ENCODE assay signal across 8 mouse cellular contexts in the genomic region with DNA sequence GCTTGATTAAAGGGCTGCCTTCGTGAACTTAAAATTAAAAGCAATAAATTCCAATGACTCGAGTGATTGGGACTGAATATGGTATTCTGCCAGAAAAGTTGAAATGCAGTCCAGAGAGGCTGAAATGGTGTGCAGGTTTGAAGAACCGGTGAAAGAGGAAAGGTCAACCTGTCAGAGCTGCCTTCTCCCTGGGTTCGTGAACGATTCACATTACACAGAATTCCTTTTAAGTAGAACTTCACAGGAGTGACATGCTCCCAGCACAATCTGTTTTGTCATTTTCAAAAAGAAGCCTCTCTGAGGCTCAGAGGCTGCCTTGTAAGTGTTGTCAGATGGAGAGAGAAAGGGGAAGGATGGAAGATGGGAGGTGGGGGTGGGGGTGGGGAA. TPM values are rescaled to one million over a fixed set of nuclear protein-coding genes. Genes with fewer than 3 reads are reported as not detected.
A peak's percentile ranks its signal among the peaks of the same experiment; 100 is the strongest.
DNase-seq lines count a peak whose midpoint lies in the region; ATAC-seq and TF ChIP-seq lines count a peak whose summit lies in the region.

No protein-coding gene starts in this region.

- peak overlapping the region; percentile 91 for H3K4me2 ChIP-seq in embryonic facial prominence, embryonic 13.5 days
- peak overlapping the region; percentile 84 for H3K4me2 ChIP-seq in intestine, embryonic 15.5 days (replicated peaks)
- H3K4me2 ChIP-seq in neural tube, embryonic 12.5 days (replicated peaks), result peak overlapping the region; percentile 91

- H3K27me3 ChIP-seq in embryonic facial prominence, embryonic 13.5 days, result peaks cover 8% of the 10 kb centered on the region; the same call in 1 of the 2 replicates
- no peaks in the 10 kb centered on the region for H3K27me3 ChIP-seq in intestine, embryonic 15.5 days (replicated peaks)
- H3K27me3 ChIP-seq in neural tube, embryonic 12.5 days (replicated peaks), result no peaks in the 10 kb centered on the region

- intact Hi-C loops in left cerebral cortex, adult 2 months (cut with DNase I), result loop anchor here (10.0 kb wide), 1 partner anchor 669 kb away; a partner anchor contains a TSS

- peak overlapping the region; percentile 81 for H3K9ac ChIP-seq in embryonic facial prominence, embryonic 13.5 days
- peak overlapping the region; percentile 77; the same call in 1 of the 2 replicates for H3K9ac ChIP-seq in intestine, embryonic 15.5 days
- peak overlapping the region; percentile 66; the same call in 1 of the 2 replicates for H3K9ac ChIP-seq in neural tube, embryonic 12.5 days

- H3K9me3 ChIP-seq in embryonic facial prominence, embryonic 13.5 days, result no peaks in the 10 kb centered on the region
- no peaks in the 10 kb centered on the region for H3K9me3 ChIP-seq in intestine, embryonic 15.5 days
- H3K9me3 ChIP-seq in neural tube, embryonic 12.5 days, result no peaks in the 10 kb centered on the region

- DNase-seq in left cerebral cortex, adult 2 months (ENCODE audit: extremely low spot score in 1 of 2, low spot score in 2 of 2), result no peak
- no peak for DNase-seq in left cerebral cortex, adult 9 months (ENCODE audit: low spot score in 2 of 2)
- DNase-seq in embryo, embryonic 10.5 days (ENCODE audit: low spot score), result no peak
- DNase-seq in layer of hippocampus, postnatal 25 days (ENCODE audit: extremely low spot score in 1 of 2, low spot score in 1 of 2), result no peak
- DNase-seq in urinary bladder, postnatal 36 days (ENCODE audit: low spot score in 2 of 2), result no peak

- H3K36me3 ChIP-seq in embryonic facial prominence, embryonic 13.5 days, result no peaks in the 10 kb centered on the region
- H3K36me3 ChIP-seq in intestine, embryonic 15.5 days, result no peaks in the 10 kb centered on the region
- H3K36me3 ChIP-seq in neural tube, embryonic 12.5 days, result no peaks in the 10 kb centered on the region

- TF ChIP-seq CTCF in left cerebral cortex, adult 2 months (IDR thresholded peaks at IDR 0.05), result no peak

- H3K27ac ChIP-seq in left cerebral cortex, adult 2 months, result no peak overlapping the region
- H3K27ac ChIP-seq in embryonic facial prominence, embryonic 13.5 days, result no peak overlapping the region
- H3K27ac ChIP-seq in intestine, embryonic 15.5 days, result 0 out of 2 replicates have a peak overlapping the region, but pooled peaks have one; percentile 28
- no peak overlapping the region for H3K27ac ChIP-seq in neural tube, embryonic 12.5 days

- WGBS in embryonic facial prominence, embryonic 13.5 days, result 11% methylated on average over 5 of the region's 5 CpGs
- 19% methylated on average over 5 of the region's 5 CpGs for WGBS in intestine, embryonic 15.5 days
- WGBS in neural tube, embryonic 12.5 days, result 39% methylated on average over 5 of the region's 5 CpGs

- H3K4me1 ChIP-seq in embryonic facial prominence, embryonic 13.5 days, result peaks cover 26% of the 10 kb centered on the region
- no peaks in the 10 kb centered on the region for H3K4me1 ChIP-seq in intestine, embryonic 15.5 days (replicated peaks)
- peaks cover 10% of the 10 kb centered on the region; the same call in 1 of the 2 replicates for H3K4me1 ChIP-seq in neural tube, embryonic 12.5 days

- ATAC-seq in embryonic facial prominence, embryonic 13.5 days (ENCODE audit: insufficient number of reproducible peaks, insufficient read depth, low FRiP score, low TSS enrichment, low read depth), result no peak
- ATAC-seq in intestine, embryonic 15.5 days, result no peak
- ATAC-seq in neural tube, embryonic 12.5 days (ENCODE audit: low FRiP score, low read depth), result no peak

- peak overlapping the region; percentile 54 for H3K4me3 ChIP-seq in left cerebral cortex, adult 2 months
- peak overlapping the region; percentile 61 for H3K4me3 ChIP-seq in embryonic facial prominence, embryonic 13.5 days
- peak overlapping the region; percentile 71 for H3K4me3 ChIP-seq in intestine, embryonic 15.5 days (replicated peaks)
- H3K4me3 ChIP-seq in neural tube, embryonic 12.5 days, result peak overlapping the region; percentile 66

RNA-seq across cellular contexts. Expression of a gene that starts 0.9 kb away (rescaled TPM):
- total RNA-seq in left cerebral cortex, adult 2 months (2021), result 1 to 10 TPM; 2.7 to 2.9 TPM
- polyA plus RNA-seq in embryonic facial prominence, embryonic 13.5 days (2015; fragmentation: Nextera tagmentation; extraction: Ambion mirVana), result 20.2 and 24.7 TPM in 2 replicates
- 47.3 and 48.2 TPM in 2 replicates for polyA plus RNA-seq in intestine, embryonic 15.5 days (2015; fragmentation: Nextera tagmentation; extraction: Ambion mirVana)
- 17.4 and 17.9 TPM in 2 replicates for polyA plus RNA-seq in neural tube, embryonic 12.5 days (2016; fragmentation: Nextera tagmentation; extraction: Ambion mirVana)
- total RNA-seq in layer of hippocampus, postnatal 25 days (2021), result 1 to 10 TPM; 2.6 to 3.1 TPM
